Mouse (Mus musculus) cerebellum, postnatal 36 days (tissue): Measurements from ENCODE around the gene Crybb3.

Source experiments
- DNase-seq, 2 experiments: peaks; one replicate each; pipeline ENCODE4 v3.0.0; 2021 to 2022; ENCODE audit warnings: mixed read lengths in 2 of 2

The Crybb3 gene

DNA sequence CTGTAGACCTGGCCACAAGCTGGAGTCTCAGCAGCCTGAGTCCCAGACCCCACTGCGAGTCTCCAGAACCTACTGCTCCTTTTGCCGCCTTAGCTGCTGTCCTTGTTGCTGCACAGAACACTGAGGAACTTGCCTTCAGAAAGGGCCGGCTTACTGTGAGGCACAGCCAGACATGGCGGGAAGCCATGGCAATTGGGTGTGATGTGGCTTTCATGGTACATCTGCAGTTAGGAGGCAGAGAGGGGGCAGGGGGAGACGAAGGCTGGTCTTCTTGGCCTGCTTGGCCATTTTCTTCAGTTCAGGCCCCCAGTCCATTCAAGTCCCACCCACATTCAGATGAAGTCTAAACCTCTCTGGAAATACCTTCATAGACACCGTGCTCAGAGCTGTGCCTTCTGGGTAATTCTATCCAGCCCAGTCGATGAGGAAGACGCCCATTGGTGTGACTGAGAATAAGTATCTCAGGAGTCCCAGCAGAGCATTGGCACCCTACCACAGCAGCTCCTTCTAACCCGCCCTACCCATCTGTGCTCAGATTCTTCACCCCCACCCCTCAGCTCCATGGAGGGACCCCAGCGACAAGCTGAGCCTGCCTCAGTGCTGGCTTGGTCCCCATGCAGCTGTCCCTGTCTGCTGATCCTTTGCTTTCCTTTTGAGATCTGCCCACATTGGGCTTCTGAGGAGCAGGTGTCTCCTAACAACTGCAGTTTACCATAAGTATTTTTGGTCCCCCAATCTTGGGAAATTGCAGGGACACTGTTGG, 35.7 kb downstream of the Crybb3 start:
- no peak for DNase-seq

DNA sequence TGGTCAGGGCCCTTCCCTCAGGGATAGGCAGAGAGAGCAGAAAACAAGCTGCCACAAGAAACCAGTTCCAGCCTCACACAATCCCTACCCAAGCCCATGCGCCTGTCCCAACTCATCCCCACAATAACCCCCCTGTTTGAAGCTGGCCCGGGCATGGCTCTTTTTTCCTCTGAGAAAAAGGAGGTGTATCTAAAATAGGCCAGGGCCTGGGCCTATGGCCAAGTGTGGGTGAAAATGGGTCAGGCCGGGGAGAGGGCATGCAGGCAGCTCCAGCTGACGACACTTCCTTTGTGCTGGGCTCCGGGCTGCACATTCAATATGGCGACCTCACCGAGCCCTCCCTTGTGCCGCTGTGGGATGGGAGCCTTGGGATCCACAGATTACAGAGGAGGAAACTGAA, 37.9 kb downstream of the Crybb3 start:
- peak; percentile 91 to 94 for DNase-seq

DNA sequence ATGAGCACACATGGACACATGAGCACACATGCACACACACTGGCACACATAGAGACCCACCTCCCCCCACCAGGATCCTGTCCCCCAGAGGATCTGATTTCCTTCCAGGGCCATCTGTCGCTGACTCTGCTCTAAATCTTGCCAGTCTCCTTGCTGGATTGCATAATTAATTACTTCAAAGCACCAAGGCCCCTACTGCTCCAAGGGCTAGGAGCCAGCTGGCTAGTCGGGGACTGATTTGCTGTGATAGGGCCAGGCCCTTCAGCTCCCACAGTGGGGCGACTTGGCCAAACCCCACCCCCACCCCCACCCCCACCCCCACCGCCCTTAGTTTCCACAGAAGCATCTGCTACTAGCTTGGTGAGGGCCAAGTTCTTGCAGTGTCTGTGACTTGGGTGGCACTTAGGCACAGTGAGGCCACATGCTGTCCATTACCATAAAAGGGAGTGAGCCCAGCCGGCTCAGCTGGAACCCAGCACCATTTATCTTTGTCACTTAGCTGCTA, 39.8 kb downstream of the Crybb3 start:
- DNase-seq = peak; percentile 93

DNA sequence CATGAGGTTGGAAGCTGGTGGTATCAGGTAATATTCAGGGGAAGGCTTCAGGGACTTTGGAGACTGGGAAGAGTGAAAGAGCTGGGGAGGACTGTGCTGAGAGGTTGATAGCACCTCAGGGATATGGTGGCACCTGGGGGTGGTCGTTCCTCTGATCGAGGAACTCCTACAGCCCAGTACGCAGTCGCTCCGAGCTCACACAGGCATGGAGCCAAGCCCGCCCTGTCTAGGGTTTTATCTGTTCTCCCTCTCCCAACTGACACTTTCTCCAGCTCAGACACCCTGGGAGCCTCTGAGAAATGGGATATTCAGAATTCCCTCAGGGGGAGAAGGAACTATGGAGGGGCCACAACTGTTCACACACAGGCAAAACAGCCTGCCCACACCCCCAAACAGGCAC, 40.6 kb downstream of the Crybb3 start:
- peak; percentile 49 to 57 for DNase-seq

DNA sequence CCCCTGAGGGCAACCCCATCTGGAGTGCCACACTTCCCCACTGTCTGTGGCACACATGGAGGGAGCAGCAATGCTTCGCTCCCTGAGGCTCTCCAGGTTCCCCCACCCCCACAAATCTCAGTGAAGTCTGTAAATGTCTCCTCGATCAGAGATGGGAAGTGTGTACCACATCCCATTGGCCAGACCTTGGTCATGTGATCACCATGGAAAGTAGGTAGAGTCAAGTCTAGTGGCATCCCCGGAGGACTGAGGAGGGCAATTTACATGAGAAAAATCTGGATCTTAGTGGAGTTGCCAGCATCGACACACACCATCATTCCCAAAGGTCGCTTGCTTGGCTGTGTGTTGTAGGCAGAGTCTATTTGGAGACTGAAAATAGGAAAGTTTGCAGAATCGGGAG, 42.8 kb downstream of the Crybb3 start:
- no peak for DNase-seq

DNA sequence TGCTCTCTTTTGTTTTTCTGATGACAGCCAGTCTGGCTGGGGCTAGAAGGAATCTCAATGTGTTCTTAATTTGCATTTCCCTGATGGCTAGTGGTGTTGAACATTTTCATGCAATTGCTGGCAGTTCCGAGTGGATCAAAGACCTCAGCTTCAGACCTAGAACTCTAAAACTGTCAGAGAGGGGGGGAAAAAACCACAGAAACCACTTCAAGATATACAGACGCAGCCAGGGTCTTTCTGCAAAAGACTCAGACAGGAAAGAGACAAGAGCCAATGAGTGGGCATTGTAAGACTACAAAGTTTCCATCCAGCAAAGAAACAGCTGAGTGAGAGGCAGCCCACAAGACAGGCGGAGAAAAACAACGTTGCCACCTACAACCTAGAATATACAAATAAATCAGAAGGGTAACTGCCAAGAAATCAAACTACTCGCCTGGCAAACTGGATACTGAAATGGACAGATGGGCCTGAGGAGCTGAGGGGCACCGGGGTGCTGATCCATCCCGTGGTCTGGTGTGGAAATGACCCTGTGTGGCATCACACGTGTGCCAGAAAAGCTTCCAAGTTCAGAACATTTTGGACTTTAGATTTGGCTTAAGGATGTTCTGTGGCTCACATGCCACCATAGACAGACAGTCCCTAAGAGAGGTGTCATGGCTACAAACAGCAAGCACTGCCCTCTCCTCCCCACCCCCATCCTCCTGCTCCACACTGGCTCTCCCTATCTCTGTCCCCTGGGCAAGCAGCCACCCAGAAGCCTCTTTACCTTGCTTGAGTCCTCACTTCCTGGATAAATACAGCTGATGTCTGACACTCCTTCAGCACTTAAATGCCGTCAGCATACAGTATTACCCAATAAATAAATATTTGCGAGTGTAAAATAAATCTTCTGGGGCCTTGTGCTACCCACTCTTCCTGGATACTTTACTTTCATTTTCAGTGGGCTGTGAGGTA, 46.0 kb downstream of the Crybb3 start:
- DNase-seq = no peak

DNA sequence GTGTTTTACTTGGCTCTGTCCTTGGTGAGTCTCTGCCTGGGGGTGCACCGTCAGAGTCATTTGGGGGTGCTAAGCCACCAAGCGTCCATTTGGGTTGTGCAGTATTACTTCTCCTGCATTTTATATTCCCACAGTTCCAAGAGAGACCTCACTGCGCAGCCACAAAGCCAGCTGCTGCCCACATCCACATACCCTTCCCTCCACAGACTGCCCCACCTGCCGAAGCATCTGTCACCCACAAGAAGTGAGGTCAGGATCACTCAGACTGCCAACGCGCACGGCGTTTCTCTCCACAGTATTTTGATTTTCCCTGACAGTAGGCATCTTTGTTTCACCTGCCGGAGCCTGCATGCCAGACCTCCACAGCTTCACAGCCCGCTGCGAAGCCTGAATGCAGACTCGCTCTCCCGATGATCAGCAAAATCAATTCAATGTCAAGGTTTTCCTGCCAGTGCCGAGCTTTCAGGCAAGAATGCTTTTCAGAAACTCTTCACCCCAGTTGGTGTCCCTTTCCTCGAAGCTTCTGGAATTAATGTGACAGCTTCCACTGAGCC, 50.1 kb downstream of the Crybb3 start:
- DNase-seq = no peak

DNA sequence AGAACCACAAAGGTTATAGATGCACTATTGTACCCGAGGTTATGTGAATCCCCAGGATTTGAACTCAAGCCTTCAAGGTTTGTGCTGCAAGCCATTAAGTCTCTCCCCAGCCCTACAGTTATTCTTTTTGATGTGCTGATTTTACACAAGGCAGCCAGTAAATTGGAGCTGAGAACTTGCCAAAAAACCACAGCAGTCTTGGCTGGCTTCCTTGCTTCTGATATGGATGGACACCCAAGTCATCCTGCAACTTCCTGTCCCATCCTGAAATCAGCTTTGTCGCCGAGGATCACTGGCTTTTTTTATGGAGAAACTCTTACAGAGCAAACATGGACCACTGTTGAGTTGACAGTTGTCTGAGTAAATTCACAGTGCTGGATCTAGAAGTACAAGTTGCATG, 51.3 kb downstream of the Crybb3 start:
- no peak for DNase-seq

DNA sequence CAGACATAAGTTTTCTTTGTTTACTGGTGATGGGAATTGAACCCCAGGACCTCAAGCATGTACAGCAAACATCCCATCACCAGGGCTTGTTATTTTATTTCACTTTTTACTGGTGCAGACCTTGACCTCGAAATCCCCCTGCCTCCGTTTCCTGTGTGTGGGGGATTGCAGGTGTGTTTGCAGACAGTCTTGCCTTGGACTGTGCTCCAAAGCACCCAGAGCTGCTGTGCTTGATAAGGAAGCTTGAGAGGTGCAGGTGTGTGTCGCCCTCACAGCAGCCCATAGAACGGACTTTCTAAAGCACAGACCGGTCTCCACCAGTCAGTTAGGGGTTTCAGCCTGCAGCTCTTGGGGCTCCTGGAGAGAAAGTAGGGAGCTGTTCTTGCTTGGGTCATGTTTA, 54.7 kb downstream of the Crybb3 start:
- no peak for DNase-seq
